Mouse (Mus musculus): ENCODE measurements around the gene Slc33a1. TPM values are rescaled to one million over a fixed set of nuclear protein-coding genes. Genes with fewer than 3 reads are reported as not detected.

The Slc33a1 gene
- polyA plus RNA-seq, 1 experiment, result 10.0 TPM

GRCm38 (mm10) chr3:63900021-63900571 is 64.5 kb downstream of the Slc33a1 start:
- H3ac ChIP-seq (ENCODE audit: control insufficient read depth, insufficient read length, low read depth), result no peak overlapping the region
- TF ChIP-seq FOSL1 (IDR thresholded peaks at IDR 0.05; ENCODE audit: insufficient read depth, low read length, poor library complexity, severe bottlenecking) (no peak), CEBPB (IDR thresholded peaks at IDR 0.05; ENCODE audit: low read depth) (no peak), MAX (IDR thresholded peaks at IDR 0.05) (no peak), MYOD1 (IDR thresholded peaks at IDR 0.05; ENCODE audit: control insufficient read depth, insufficient read length, low read depth) (no peak)
- H3K27me3 ChIP-seq (ENCODE audit: control insufficient read depth, insufficient read depth, insufficient read length), result peaks cover under 1% of the 10 kb centered on the region
- no peaks in the 10 kb centered on the region for H3K79me3 ChIP-seq (ENCODE audit: low read depth)
- no peaks in the 10 kb centered on the region for H3K79me2 ChIP-seq (ENCODE audit: control insufficient read depth, insufficient read depth)
- no peaks in the 10 kb centered on the region for H3K36me3 ChIP-seq (ENCODE audit: control insufficient read depth, insufficient read depth)
- H3K4me3 ChIP-seq (ENCODE audit: insufficient read depth, poor library complexity, severe bottlenecking), result no peak overlapping the region

DNA sequence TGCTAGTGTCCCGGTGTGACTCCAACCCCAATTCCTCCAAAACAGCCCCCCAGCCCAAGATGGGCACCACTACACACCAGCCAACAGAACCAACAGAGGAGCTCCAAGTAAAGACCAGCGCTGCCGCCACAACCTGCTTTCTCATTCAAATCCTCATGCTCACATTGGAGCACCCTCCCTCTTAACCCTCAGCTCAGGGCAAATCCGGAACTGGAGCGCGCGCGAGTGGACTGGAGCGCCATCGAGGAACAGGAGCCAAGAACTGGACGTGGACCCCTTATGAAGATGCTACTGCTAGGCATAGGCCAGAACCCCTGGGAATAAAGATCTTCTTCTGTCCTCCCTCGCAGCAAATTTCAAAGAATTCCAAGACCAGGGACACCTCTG is 65.3 kb downstream of the Slc33a1 start, which contains the start of gene Plch1:
Plch1 (minus strand) TSS at position 164 of the 387 bp plus-strand sequence.
- TF ChIP-seq MYOD1 (IDR thresholded peaks at IDR 0.05; ENCODE audit: control insufficient read depth, insufficient read length, low read depth), result no peak
- TF ChIP-seq CTCF (IDR thresholded peaks at IDR 0.05; ENCODE audit: control insufficient read depth, insufficient read depth, insufficient read length), result no peak
- TF ChIP-seq MYOG (IDR thresholded peaks at IDR 0.05; ENCODE audit: control insufficient read depth, extremely low read depth, insufficient read length), result no peak
- no peak for TF ChIP-seq FOSL1 (IDR thresholded peaks at IDR 0.05; ENCODE audit: insufficient read depth, low read length, poor library complexity, severe bottlenecking)
- no peak for TF ChIP-seq MAX (IDR thresholded peaks at IDR 0.05)
- no peak for TF ChIP-seq USF1 (IDR thresholded peaks at IDR 0.05; ENCODE audit: low read depth)
- no peak within 1 kb of the TSS for H3K4me3 ChIP-seq (ENCODE audit: insufficient read depth, poor library complexity, severe bottlenecking)

DNA sequence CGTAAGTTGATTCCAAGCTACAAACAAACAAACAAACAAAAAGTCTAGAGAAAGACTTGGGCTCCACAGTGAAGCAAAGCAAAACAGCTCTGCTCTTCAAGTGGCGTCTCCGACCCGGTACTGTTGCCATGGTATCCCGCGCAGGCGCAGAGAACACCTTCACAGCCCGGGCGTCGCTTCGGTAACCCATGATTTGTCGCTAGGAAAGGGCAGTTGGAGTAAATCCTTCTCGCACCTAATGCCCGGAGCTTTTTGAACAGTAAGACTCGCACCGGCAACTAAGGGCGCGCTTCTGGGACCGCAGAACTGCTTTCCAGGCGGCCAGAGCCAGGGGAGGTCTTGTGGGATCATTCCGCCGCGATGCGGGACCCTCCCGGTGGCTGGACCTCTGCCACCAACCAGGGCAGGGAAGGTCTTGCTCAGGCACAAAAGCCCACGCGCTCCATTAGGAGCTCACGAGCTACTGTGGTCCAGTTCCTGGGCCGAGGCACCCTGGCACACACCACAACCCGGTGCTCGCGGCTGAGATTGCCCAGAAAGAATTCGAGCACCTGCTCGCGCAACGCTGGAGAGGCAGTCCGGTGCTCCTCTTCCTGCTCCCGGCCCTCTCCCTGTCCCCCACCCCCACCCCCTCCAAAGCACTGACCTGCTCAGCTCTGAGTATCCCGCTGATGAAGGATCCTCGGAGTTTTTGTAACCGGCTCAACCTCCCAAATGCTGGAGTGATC is 65.8 kb downstream of the Slc33a1 start:
- Histone ChIP-seq H3K27me3 (ENCODE audit: control insufficient read depth, insufficient read depth, insufficient read length) (peaks cover 3% of the 10 kb centered on the region), H3K79me3 (ENCODE audit: low read depth) (no peaks in the 10 kb centered on the region), H3ac (ENCODE audit: control insufficient read depth, insufficient read length, low read depth) (no peak overlapping the region), H3K4me3 (ENCODE audit: insufficient read depth, poor library complexity, severe bottlenecking) (no peak overlapping the region), H3K36me3 (ENCODE audit: control insufficient read depth, insufficient read depth) (no peaks in the 10 kb centered on the region), H3K79me2 (ENCODE audit: control insufficient read depth, insufficient read depth) (no peaks in the 10 kb centered on the region)
- TF ChIP-seq MYOD1 (IDR thresholded peaks at IDR 0.05; ENCODE audit: control insufficient read depth, insufficient read length, low read depth) (no peak), USF1 (IDR thresholded peaks at IDR 0.05; ENCODE audit: low read depth) (no peak), MAX (IDR thresholded peaks at IDR 0.05) (no peak), CTCF (IDR thresholded peaks at IDR 0.05; ENCODE audit: control insufficient read depth, insufficient read depth, insufficient read length) (no peak), CEBPB (IDR thresholded peaks at IDR 0.05; ENCODE audit: low read depth) (no peak), FOSL1 (IDR thresholded peaks at IDR 0.05; ENCODE audit: insufficient read depth, low read length, poor library complexity, severe bottlenecking) (no peak), MYOG (IDR thresholded peaks at IDR 0.05; ENCODE audit: control insufficient read depth, extremely low read depth, insufficient read length) (no peak)

More for the DNA sequence above, 65.3 kb downstream of the Slc33a1 start, which contains the start of gene Plch1:
- H3K79me3 ChIP-seq (ENCODE audit: low read depth), result no peaks in the 10 kb centered on the region
- H3K36me3 ChIP-seq (ENCODE audit: control insufficient read depth, insufficient read depth), result no peaks in the 10 kb centered on the region
- no peaks in the 10 kb centered on the region for H3K79me2 ChIP-seq (ENCODE audit: control insufficient read depth, insufficient read depth)
- no peak within 1 kb of the TSS for H3ac ChIP-seq (ENCODE audit: control insufficient read depth, insufficient read length, low read depth)
- no peaks in the 10 kb centered on the region for H3K27me3 ChIP-seq (ENCODE audit: control insufficient read depth, insufficient read depth, insufficient read length)

DNA sequence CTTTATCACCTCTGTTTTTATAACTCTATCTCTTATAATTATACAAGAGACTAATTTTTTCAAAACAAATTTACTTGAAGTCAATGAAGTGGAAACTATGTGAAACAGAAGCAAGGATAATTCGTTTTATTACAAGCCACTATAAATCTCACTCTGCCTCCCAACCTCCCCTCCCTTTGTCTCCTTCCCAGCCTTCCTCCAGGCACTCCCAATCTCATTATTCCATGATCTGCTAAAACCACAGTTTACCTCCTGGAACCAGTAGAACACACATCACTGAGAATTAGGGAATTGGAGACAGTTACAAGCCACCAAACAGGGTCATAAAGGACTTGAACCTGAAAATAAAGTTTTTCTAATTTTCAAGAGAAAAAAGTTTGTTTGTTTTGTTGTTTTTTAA is 67.4 kb downstream of the Slc33a1 start:
- Histone ChIP-seq H3K36me3 (ENCODE audit: control insufficient read depth, insufficient read depth) (no peaks in the 10 kb centered on the region), H3K79me2 (ENCODE audit: control insufficient read depth, insufficient read depth) (no peaks in the 10 kb centered on the region), H3ac (ENCODE audit: control insufficient read depth, insufficient read length, low read depth) (no peak overlapping the region), H3K27me3 (ENCODE audit: control insufficient read depth, insufficient read depth, insufficient read length) (peaks cover 3% of the 10 kb centered on the region), H3K4me3 (ENCODE audit: insufficient read depth, poor library complexity, severe bottlenecking) (no peak overlapping the region), H3K79me3 (ENCODE audit: low read depth) (no peaks in the 10 kb centered on the region)
- TF ChIP-seq MYOD1 (IDR thresholded peaks at IDR 0.05; ENCODE audit: control insufficient read depth, insufficient read length, low read depth), result no peak
- no peak for TF ChIP-seq FOSL1 (IDR thresholded peaks at IDR 0.05; ENCODE audit: insufficient read depth, low read length, poor library complexity, severe bottlenecking)

DNA sequence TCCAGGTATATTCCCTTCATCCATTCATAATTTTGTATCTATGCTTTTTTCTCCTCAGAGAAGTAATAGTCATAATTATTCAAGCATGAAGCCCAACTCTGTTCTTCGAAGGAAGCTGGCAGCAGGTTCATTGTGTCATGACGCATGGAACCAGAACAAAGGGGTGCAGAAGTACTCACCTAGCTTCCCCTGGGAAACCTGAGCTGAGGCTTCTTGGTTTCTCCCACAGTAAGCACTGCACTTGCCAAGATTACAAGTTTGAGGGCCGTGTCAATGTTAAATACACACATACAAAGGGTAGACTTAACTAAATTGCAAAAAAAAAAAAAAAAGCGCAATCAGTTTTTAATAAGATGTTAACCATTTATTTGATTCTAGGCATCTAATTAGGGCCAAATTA is 68.3 kb downstream of the Slc33a1 start:
- Histone ChIP-seq H3K79me3 (ENCODE audit: low read depth) (no peaks in the 10 kb centered on the region), H3K79me2 (ENCODE audit: control insufficient read depth, insufficient read depth) (no peaks in the 10 kb centered on the region), H3K4me3 (ENCODE audit: insufficient read depth, poor library complexity, severe bottlenecking) (no peak overlapping the region), H3K27me3 (ENCODE audit: control insufficient read depth, insufficient read depth, insufficient read length) (peaks cover 3% of the 10 kb centered on the region), H3ac (ENCODE audit: control insufficient read depth, insufficient read length, low read depth) (no peak overlapping the region), H3K36me3 (ENCODE audit: control insufficient read depth, insufficient read depth) (no peaks in the 10 kb centered on the region)
- no peak for TF ChIP-seq CEBPB (IDR thresholded peaks at IDR 0.05; ENCODE audit: low read depth)
- TF ChIP-seq MYOD1 (IDR thresholded peaks at IDR 0.05; ENCODE audit: control insufficient read depth, insufficient read length, low read depth), result no peak
- TF ChIP-seq USF1 (IDR thresholded peaks at IDR 0.05; ENCODE audit: low read depth), result no peak
- TF ChIP-seq MAX (IDR thresholded peaks at IDR 0.05), result no peak
- TF ChIP-seq FOSL1 (IDR thresholded peaks at IDR 0.05; ENCODE audit: insufficient read depth, low read length, poor library complexity, severe bottlenecking), result no peak
- TF ChIP-seq CTCF (IDR thresholded peaks at IDR 0.05; ENCODE audit: control insufficient read depth, insufficient read depth, insufficient read length), result no peak
- no peak for TF ChIP-seq MYOG (IDR thresholded peaks at IDR 0.05; ENCODE audit: control insufficient read depth, extremely low read depth, insufficient read length)

GRCm38 (mm10) chr3:63895786-63896185 is 68.8 kb downstream of the Slc33a1 start:
- Histone ChIP-seq H3K79me2 (ENCODE audit: control insufficient read depth, insufficient read depth) (no peaks in the 10 kb centered on the region), H3K79me3 (ENCODE audit: low read depth) (no peaks in the 10 kb centered on the region), H3K4me3 (ENCODE audit: insufficient read depth, poor library complexity, severe bottlenecking) (no peak overlapping the region), H3K27me3 (ENCODE audit: control insufficient read depth, insufficient read depth, insufficient read length) (peaks cover 3% of the 10 kb centered on the region), H3ac (ENCODE audit: control insufficient read depth, insufficient read length, low read depth) (no peak overlapping the region), H3K36me3 (ENCODE audit: control insufficient read depth, insufficient read depth) (no peaks in the 10 kb centered on the region)
- TF ChIP-seq MYOG (IDR thresholded peaks at IDR 0.05; ENCODE audit: control insufficient read depth, extremely low read depth, insufficient read length), result no peak
- TF ChIP-seq MAX (IDR thresholded peaks at IDR 0.05), result no peak
- no peak for TF ChIP-seq CTCF (IDR thresholded peaks at IDR 0.05; ENCODE audit: control insufficient read depth, insufficient read depth, insufficient read length)
- TF ChIP-seq MYOD1 (IDR thresholded peaks at IDR 0.05; ENCODE audit: control insufficient read depth, insufficient read length, low read depth), result no peak
- no peak for TF ChIP-seq CEBPB (IDR thresholded peaks at IDR 0.05; ENCODE audit: low read depth)
- TF ChIP-seq USF1 (IDR thresholded peaks at IDR 0.05; ENCODE audit: low read depth), result no peak
- TF ChIP-seq FOSL1 (IDR thresholded peaks at IDR 0.05; ENCODE audit: insufficient read depth, low read length, poor library complexity, severe bottlenecking), result no peak

Measured in C2C12 (cell line).